Mouse (Mus musculus) forebrain, embryonic 11.5 days (tissue): ENCODE measurements around the gene Hoxb6. TPM values are rescaled to one million over a fixed set of nuclear protein-coding genes. Genes with fewer than 3 reads are reported as not detected.
A peak's percentile ranks its signal among the peaks of the same experiment; 100 is the strongest.

Experiments
- ATAC-seq: fragments of 200-750 bp; cut with Nextera tagmentation; replicated peaks from 2 replicates; pipeline ENCODE4 v1.8.0; 2017; ENCODE audit warnings: moderate TSS enrichment; ENCODE audit not compliant: low FRiP score
- DNase-seq: peaks from one replicate; pipeline ENCODE4 v3.0.0-alpha.2; 2017; ENCODE audit warnings: low spot score
- H3K27ac ChIP-seq: fragments of 300-500 bp; sonication (generic); 2 replicates; pipeline ENCODE4 v1.5.1; 2014; ENCODE audit warnings: low read depth, low read length
- H3K27me3 ChIP-seq: fragments of 300-500 bp; sonication (generic); 2 replicates; pipeline ENCODE4 v1.6.1; 2014; ENCODE audit warnings: mild to moderate bottlenecking, low read length, mixed read lengths; ENCODE audit not compliant: control insufficient read depth, insufficient read depth
- H3K36me3 ChIP-seq: fragments of 300-500 bp; sonication (generic); 2 replicates; pipeline ENCODE4 v1.6.1; 2014; ENCODE audit warnings: mild to moderate bottlenecking, low read length, moderate library complexity, mixed read lengths; ENCODE audit not compliant: control insufficient read depth, insufficient read depth
- H3K4me1 ChIP-seq: fragments of 300-500 bp; sonication (generic); replicated peaks from 2 replicates; pipeline ENCODE4 v1.6.1; 2014; ENCODE audit warnings: low read length, mixed read lengths; ENCODE audit not compliant: control insufficient read depth, insufficient read depth
- H3K4me2 ChIP-seq: fragments of 300-500 bp; sonication (generic); 2 replicates; pipeline ENCODE4 v1.6.1; 2014; ENCODE audit warnings: low read depth, mild to moderate bottlenecking, low read length, moderate library complexity, mixed read lengths; ENCODE audit not compliant: severe bottlenecking
- H3K4me3 ChIP-seq: fragments of 300-500 bp; sonication (generic); 2 replicates; pipeline ENCODE4 v1.5.1; 2014; ENCODE audit warnings: low read depth, low read length
- H3K9ac ChIP-seq: fragments of 300-500 bp; sonication (generic); 2 replicates; pipeline ENCODE4 v1.6.1; 2014; ENCODE audit warnings: low read length
- H3K9me3 ChIP-seq: fragments of 300-500 bp; sonication (generic); 2 replicates; pipeline ENCODE4 v1.6.1; 2016; ENCODE audit warnings: low read length, mixed read lengths; ENCODE audit not compliant: control insufficient read depth
- WGBS: fragments of 180-500 bp; shearing (Covaris S2); extraction: QIAGEN DNeasy Blood & Tissue Kit; methylation state at CpG from one replicate; pipeline ENCODE4 v1.1.7; 2014; 5-methylcytosine and 5-hydroxymethylcytosine counted together
- polyA plus RNA-seq: library from polyadenylated mRNA; unstranded; fragments of >200 nt; fragmentation: Nextera tagmentation; extraction: Ambion mirVana; gene quantifications from 2 replicates; pipeline ENCODE4 v1.2.1, GENCODE M21; 2014

Hoxb6 gene
- polyA plus RNA-seq, 1 experiment from 2014 or later, result not detected

DNA sequence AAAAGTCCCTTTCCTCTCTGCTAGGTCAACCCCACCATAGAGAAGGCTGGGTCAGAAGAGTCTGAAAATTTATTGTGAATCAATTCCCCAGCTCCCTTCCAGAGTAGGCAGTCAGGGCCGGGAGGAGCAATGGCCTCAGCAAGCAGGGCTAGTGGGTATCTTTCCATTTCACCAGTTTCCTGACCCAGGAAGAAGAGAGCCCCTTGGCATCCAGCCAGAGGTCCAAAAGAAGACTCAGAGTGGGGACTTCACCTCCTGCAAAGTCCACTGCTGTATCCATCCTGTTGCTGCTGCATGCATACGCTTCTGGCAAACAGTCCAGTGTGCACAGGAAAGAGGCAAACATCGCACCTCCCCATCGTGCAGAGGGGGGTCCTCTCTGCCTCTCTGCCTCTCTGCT is 16.4 kb upstream of the Hoxb6 start:
- 0 out of 2 replicates have a peak, but pooled peaks cover 5% of the 10 kb centered on the region for H3K4me1 ChIP-seq
- ATAC-seq (no peak), DNase-seq (no peak)
- no peaks in the 10 kb centered on the region for H3K36me3 ChIP-seq
- no peak overlapping the region for H3K9ac ChIP-seq
- no peak overlapping the region for H3K27ac ChIP-seq
- no peaks in the 10 kb centered on the region for H3K9me3 ChIP-seq
- H3K27me3 ChIP-seq, result peaks cover 99% of the 10 kb centered on the region
- 8% methylated on average over 4 of the region's 4 CpGs for WGBS
- no peak overlapping the region for H3K4me3 ChIP-seq
- no peak overlapping the region for H3K4me2 ChIP-seq

DNA sequence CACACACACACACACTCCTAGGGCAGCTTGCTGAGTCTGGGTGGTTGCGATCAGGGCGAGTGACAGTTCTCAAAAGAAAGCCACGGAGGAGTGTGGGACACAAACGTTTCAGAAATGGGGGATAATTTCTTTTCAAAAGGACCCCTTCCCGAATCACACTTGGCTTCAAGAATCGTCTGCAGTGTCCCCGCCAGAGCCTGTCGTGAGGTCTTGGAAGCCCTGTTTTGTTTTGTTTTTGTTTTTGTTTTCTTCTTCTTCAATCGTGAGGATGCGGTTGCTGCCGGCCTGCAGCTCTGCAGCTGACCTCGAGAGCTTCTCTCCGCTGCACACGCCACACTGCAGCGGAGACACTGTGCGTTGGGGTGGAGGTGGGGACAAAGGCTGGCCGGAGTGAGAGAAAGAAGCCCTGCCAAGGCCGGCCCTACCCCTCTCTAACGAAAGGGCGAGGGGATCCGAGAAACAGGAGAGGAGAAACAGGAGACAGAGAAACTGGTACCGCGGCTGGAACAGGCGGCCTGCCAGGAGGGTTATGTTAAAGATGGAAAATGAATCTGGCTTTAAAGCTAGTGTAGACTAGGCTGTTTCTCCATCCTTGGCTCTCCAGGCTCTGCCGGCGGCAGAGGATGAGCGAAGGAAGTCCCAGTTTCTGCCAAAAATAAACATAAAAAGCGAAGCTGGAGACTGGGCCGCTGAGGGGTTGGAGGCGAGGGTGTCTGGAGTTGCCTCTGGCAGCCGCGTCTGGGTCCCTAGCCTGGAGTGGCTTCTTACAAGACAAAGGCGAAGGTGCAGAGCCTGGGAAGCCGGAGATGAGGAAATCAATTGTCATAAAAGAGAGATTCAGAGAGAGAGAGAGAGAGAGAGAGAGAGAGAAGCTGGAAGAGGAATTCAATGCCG is 14.9 kb upstream of the Hoxb6 start:
- Histone ChIP-seq H3K4me1 (0 out of 2 replicates have a peak, but pooled peaks cover under 1% of the 10 kb centered on the region), H3K27me3 (peaks cover 98% of the 10 kb centered on the region), H3K9ac (no peak overlapping the region), H3K4me3 (no peak overlapping the region), H3K4me2 (no peak overlapping the region), H3K9me3 (no peaks in the 10 kb centered on the region), H3K27ac (no peak overlapping the region), H3K36me3 (no peaks in the 10 kb centered on the region)
- ATAC-seq (no peak), DNase-seq (no peak)
- WGBS, result 1% methylated on average over 35 of the region's 35 CpGs

DNA sequence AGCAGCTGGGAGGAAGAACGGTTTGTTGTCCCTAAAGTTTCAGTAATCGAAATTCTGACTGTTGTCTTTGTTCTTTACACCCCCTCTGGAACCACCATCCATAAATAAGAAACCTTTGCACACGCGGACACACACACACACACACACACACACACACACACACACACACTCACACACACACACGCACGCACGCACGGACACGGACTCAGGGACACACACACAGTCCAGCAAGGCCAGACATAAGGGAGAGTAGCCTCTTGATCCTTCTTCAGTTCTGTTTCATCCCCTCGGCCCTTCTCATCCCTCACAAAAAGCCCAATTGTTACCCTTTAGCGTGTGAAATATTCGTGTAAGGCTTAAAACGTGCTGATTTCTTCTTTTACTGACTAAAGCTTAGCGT is 14.0 kb upstream of the Hoxb6 start:
- WGBS, result 16% methylated on average over 14 of the region's 14 CpGs
- Histone ChIP-seq H3K36me3 (no peaks in the 10 kb centered on the region), H3K9ac (no peak overlapping the region), H3K27ac (no peak overlapping the region), H3K4me2 (no peak overlapping the region), H3K4me1 (no peaks in the 10 kb centered on the region; the same call in 1 of the 2 replicates), H3K9me3 (no peaks in the 10 kb centered on the region), H3K4me3 (no peak overlapping the region), H3K27me3 (peaks cover 98% of the 10 kb centered on the region)
- ATAC-seq, result no peak
- no peak for DNase-seq

DNA sequence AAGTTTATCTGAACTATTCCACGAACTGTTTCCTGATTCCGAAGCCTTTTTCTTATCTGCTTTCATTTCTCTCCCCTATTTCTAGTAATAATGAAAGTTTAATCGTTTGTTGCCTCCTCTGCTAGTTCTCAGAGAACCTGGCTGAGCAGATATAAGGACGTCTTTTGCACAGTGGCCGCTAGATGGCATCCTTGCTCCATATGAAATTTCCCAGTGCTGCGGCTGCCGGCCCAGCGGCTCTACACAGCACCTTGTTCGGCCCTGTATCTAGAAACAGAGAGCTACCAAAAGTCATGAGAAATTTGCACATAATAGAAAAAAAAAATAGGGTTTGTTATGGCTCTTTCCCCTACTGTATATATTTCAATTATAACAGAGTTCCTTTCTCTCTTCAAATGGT is 13.5 kb upstream of the Hoxb6 start:
- no peak for ATAC-seq
- no peak overlapping the region for H3K27ac ChIP-seq
- WGBS, result under 1% methylated on average over 9 of the region's 9 CpGs
- H3K9me3 ChIP-seq, result no peaks in the 10 kb centered on the region
- no peaks in the 10 kb centered on the region; the same call in 1 of the 2 replicates for H3K4me1 ChIP-seq
- H3K4me2 ChIP-seq, result no peak overlapping the region
- H3K36me3 ChIP-seq, result no peaks in the 10 kb centered on the region
- H3K4me3 ChIP-seq, result no peak overlapping the region
- H3K9ac ChIP-seq, result no peak overlapping the region
- H3K27me3 ChIP-seq, result peaks cover 98% of the 10 kb centered on the region
- peak; percentile 92 for DNase-seq

DNA sequence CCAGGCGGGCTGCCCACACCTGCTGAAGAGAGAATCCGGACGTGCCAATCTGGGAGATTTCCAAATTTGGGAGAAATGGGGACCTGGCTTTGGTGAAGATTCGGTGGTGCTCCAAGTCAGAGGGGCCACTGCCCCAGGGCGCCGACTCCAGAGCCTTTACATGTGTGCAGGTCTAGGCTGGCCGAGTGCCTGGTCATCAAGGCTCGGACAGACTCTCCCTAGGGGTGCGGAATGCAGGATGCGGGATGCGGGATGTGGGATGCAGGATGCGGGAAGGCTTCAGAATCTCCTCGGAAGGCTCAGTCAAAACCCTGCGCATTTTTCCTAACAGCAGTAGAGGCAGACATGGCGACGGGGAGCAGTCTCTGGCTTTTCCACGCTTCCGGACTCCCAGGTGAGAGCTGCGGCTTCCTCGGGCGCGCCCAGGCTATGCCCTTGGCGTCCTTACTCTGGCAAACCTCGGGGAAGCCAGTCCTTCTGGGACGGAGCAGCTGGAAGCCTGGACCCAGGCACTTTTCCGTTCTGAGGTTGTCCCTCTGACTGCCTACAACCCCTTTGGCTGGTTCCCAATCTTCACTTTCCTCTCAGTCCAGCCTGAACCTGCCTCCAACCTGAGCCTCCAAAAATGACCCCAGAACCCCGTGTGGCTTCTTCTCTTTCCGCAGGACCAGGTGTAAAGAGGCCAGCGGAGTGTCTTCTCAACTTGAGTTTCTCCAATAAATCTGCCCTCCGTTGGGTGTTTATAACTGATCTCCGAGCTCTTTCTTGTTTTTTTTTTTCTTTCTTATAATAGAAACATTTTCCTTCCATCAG is 12.6 kb upstream of the Hoxb6 start:
- Histone ChIP-seq H3K27me3 (peaks cover 98% of the 10 kb centered on the region), H3K4me3 (no peak overlapping the region), H3K9me3 (no peaks in the 10 kb centered on the region), H3K9ac (no peak overlapping the region), H3K4me2 (no peak overlapping the region), H3K4me1 (no peaks in the 10 kb centered on the region; the same call in 1 of the 2 replicates), H3K27ac (no peak overlapping the region), H3K36me3 (no peaks in the 10 kb centered on the region)
- 3% methylated on average over 31 of the region's 31 CpGs for WGBS
- DNase-seq (no peak), ATAC-seq (no peak)

DNA sequence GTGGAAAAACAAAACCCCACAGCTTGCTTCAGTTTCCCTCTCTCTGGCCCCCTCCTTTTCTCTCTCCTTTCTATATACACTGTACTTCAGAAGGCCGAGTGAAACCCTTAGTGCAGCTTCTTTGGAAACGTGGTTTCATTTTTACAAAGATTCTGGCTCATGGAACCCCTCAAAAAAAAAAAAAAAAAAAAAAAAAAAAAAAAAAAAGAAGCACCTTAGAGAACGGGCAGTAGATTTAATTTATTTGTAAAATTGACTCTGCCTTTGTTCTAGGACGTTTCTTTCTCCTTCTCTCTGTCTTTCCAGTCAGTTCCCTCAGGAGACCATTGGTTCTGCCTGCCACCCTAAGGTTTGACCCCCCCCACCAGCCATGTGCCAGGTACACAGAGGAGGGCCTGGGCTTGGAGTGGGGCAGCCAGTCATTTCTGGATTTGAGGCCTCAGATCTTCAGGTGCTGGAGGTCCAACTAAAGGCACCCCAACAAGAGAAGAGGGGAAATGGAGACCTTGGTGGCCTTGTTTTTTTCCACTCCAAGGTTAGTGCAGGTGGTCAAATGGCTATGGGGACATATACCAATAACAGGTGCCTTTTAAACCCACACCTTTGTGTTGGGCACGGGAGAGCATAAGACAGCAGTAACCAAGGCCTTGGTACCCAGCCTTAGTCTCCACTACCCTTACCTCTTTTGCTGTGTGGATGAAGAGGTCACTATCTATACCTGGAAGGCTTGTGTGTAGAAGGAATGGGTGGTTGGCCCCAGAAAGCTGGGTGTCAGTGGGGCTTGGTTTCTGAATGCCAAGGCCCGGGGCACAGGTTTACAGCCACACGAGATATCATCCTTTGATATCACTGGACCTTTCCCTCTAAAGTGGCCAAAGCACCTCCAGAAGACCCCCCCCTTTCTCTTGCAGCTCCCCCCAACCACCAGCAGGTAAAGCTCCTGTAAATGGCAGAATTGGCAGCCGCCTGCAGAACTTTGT is 11.6 kb upstream of the Hoxb6 start:
- ATAC-seq (no peak), DNase-seq (no peak)
- no peak overlapping the region for H3K4me2 ChIP-seq
- H3K27ac ChIP-seq, result no peak overlapping the region
- no peak overlapping the region for H3K9ac ChIP-seq
- peaks cover 97% of the 10 kb centered on the region for H3K27me3 ChIP-seq
- H3K9me3 ChIP-seq, result no peaks in the 10 kb centered on the region
- 6% methylated on average over 8 of the region's 8 CpGs for WGBS
- H3K4me1 ChIP-seq, result no peaks in the 10 kb centered on the region; the same call in 1 of the 2 replicates
- no peak overlapping the region for H3K4me3 ChIP-seq
- no peaks in the 10 kb centered on the region for H3K36me3 ChIP-seq

DNA sequence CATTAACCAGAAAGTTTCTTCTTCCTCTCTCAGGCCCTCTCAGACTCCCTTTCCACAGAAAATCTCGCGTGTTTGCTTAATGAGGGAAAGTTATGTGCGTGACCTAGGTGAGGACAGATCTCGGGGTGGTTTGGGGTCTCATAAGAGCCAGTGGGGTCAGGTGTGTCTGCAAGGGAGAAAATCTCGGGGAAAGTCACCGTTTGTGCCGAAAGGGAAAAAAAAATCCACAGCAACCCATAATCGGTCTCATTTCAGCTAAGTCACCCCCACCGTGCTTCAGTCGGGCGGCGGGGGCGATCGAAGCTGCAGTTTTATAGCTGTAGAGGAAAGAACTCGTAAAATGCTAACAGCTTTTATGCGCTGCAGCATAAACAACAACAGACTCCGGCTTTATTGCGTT is 10.9 kb upstream of the Hoxb6 start:
- ATAC-seq (no peak), DNase-seq (no peak)
- no peak overlapping the region for H3K9ac ChIP-seq
- H3K4me3 ChIP-seq, result no peak overlapping the region
- 4% methylated on average over 18 of the region's 18 CpGs for WGBS
- H3K9me3 ChIP-seq, result no peaks in the 10 kb centered on the region
- peaks cover 97% of the 10 kb centered on the region for H3K27me3 ChIP-seq
- no peak overlapping the region for H3K4me2 ChIP-seq
- no peaks in the 10 kb centered on the region; the same call in none of the 2 replicates for H3K4me1 ChIP-seq
- no peak overlapping the region for H3K27ac ChIP-seq
- H3K36me3 ChIP-seq, result no peaks in the 10 kb centered on the region
